Mouse (Mus musculus) heart, embryonic 15.5 days (tissue): ENCODE measurements around the gene Arhgef3. TPM values are rescaled to one million over a fixed set of nuclear protein-coding genes. Genes with fewer than 3 reads are reported as not detected.

Experiments used
- ATAC-seq: fragments of 200-750 bp; cut with Nextera tagmentation; replicated peaks from 2 replicates; pipeline ENCODE4 v1.8.0; 2017; ENCODE audit warnings: low read depth, moderate TSS enrichment; ENCODE audit not compliant: insufficient number of reproducible peaks, insufficient read depth, low FRiP score
- H3K27ac ChIP-seq: fragments of 300-500 bp; sonication (generic); 2 replicates; pipeline ENCODE4 v1.5.1; 2015; ENCODE audit warnings: mild to moderate bottlenecking, inconsistent platforms
- H3K27me3 ChIP-seq: fragments of 300-500 bp; sonication (generic); 2 replicates; pipeline ENCODE4 v1.6.1; 2015; ENCODE audit warnings: inconsistent platforms
- H3K36me3 ChIP-seq: fragments of 300-500 bp; sonication (generic); 2 replicates; pipeline ENCODE4 v1.6.1; 2015; ENCODE audit warnings: mild to moderate bottlenecking, inconsistent platforms
- H3K4me1 ChIP-seq: fragments of 300-500 bp; sonication (generic); replicated peaks from 2 replicates; pipeline ENCODE4 v1.6.1; 2015; ENCODE audit warnings: inconsistent platforms
- H3K4me2 ChIP-seq: fragments of 300-500 bp; sonication (generic); 2 replicates; pipeline ENCODE4 v1.6.1; 2015; ENCODE audit warnings: inconsistent platforms, mild to moderate bottlenecking, moderate library complexity
- H3K4me3 ChIP-seq: fragments of 300-500 bp; sonication (generic); 2 replicates; pipeline ENCODE4 v1.5.1; 2015; ENCODE audit warnings: mild to moderate bottlenecking, inconsistent platforms
- H3K9ac ChIP-seq: fragments of 300-500 bp; sonication (generic); 2 replicates; pipeline ENCODE4 v1.6.1; 2015; ENCODE audit warnings: mild to moderate bottlenecking, inconsistent platforms
- H3K9me3 ChIP-seq: fragments of 300-500 bp; sonication (generic); replicated peaks from 2 replicates; pipeline ENCODE4 v1.6.1; 2016; ENCODE audit warnings: inconsistent platforms
- WGBS: fragments of 180-500 bp; shearing (Covaris S2); methylation state at CpG from one replicate; pipeline ENCODE4 v1.1.7; 2015; ENCODE audit warnings: mixed read lengths; 5-methylcytosine and 5-hydroxymethylcytosine counted together
- polyA plus RNA-seq: library from polyadenylated mRNA; unstranded; fragments of >200 nt; fragmentation: Nextera tagmentation; extraction: Ambion mirVana; gene quantifications from 2 replicates; pipeline ENCODE4 v1.2.1, GENCODE M21; 2015

Gene Arhgef3
- polyA plus RNA-seq, 1 experiment from 2014 or later: 14.7 TPM

DNA sequence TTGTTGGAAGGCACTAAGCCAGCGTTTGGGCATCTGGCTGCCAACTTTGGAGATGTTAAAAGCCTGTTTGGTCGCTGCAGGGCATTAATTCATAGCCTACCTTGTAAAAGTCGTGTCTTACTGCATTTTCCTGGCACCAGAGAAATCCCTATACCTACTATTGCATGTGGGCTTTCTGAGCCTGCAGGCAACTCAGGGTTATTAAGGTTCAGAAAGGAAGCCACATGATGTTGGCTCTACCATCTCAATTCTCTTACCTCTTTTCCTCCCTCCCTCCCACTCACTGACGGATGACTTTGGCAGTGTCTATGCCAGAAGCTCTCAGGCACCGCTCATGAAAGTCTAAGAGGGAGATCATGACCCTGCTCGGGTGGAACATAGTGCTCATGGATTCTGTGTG lies 210.8 kb downstream of the Arhgef3 start:
- H3K4me2 ChIP-seq: no peak overlapping the region
- peaks cover 6% of the 10 kb centered on the region for H3K4me1 ChIP-seq
- H3K9me3 ChIP-seq: no peaks in the 10 kb centered on the region
- no peaks in the 10 kb centered on the region for H3K36me3 ChIP-seq
- H3K4me3 ChIP-seq: no peak overlapping the region
- H3K9ac ChIP-seq: no peak overlapping the region
- no peak for ATAC-seq
- H3K27me3 ChIP-seq: no peaks in the 10 kb centered on the region
- H3K27ac ChIP-seq: no peak overlapping the region
- WGBS: 72% methylated on average over 6 of the region's 6 CpGs

DNA sequence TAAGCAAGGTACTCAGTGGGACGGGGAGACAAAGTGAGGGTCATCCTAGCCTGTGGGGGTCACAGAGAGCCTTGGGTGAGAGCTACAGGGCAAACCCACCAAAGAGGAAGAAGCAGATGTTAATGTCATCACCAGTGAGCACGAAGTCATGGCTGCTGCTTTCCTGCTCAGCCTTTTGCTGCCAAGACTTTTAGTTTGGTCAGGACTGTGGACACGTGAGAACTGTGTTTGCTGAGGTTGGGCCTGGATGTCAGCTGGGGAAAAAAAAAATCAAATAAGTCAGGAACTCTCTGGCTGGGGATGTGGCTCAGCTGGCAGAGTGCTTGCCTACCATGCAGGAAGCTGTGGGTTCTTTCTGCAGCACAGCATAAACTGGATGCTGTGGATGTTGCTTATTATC lies 213.2 kb downstream of the Arhgef3 start:
- ATAC-seq: no peak
- 61% methylated on average over 3 of the region's 3 CpGs for WGBS
- no peak overlapping the region for H3K4me2 ChIP-seq

DNA sequence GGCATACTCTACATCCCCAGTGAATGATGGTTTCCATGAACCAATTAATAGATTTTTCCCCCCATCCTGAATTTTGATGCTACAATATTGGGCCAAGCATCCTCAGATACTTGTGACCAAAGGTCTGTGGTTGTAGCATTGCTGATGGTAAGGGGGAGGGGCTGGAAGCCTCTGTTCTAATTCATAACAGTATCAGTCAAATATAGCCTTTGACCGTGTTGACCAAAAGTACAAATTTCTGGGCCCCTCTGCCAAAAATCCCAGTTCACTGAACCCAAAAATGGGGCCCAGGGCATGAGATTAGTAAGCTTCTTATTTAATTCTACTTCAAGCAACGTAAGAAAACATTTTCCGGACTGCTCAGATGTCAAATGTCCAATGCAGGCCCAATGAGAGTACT lies 214.3 kb downstream of the Arhgef3 start:
- H3K27ac ChIP-seq: no peak overlapping the region
- 87% methylated on average over 3 of the region's 3 CpGs for WGBS
- no peaks in the 10 kb centered on the region for H3K36me3 ChIP-seq
- H3K4me3 ChIP-seq: no peak overlapping the region
- no peaks in the 10 kb centered on the region for H3K27me3 ChIP-seq
- no peak overlapping the region for H3K4me2 ChIP-seq
- ATAC-seq: no peak
- H3K9ac ChIP-seq: no peak overlapping the region
- H3K4me1 ChIP-seq: peaks cover 5% of the 10 kb centered on the region
- no peaks in the 10 kb centered on the region for H3K9me3 ChIP-seq

More for the DNA sequence above, 213.2 kb downstream of the Arhgef3 start:
- no peak overlapping the region for H3K4me3 ChIP-seq
- H3K27me3 ChIP-seq: no peaks in the 10 kb centered on the region
- H3K27ac ChIP-seq: no peak overlapping the region
- no peaks in the 10 kb centered on the region for H3K36me3 ChIP-seq
- H3K9me3 ChIP-seq: no peaks in the 10 kb centered on the region
- H3K4me1 ChIP-seq: peaks cover 5% of the 10 kb centered on the region
- no peak overlapping the region for H3K9ac ChIP-seq

DNA sequence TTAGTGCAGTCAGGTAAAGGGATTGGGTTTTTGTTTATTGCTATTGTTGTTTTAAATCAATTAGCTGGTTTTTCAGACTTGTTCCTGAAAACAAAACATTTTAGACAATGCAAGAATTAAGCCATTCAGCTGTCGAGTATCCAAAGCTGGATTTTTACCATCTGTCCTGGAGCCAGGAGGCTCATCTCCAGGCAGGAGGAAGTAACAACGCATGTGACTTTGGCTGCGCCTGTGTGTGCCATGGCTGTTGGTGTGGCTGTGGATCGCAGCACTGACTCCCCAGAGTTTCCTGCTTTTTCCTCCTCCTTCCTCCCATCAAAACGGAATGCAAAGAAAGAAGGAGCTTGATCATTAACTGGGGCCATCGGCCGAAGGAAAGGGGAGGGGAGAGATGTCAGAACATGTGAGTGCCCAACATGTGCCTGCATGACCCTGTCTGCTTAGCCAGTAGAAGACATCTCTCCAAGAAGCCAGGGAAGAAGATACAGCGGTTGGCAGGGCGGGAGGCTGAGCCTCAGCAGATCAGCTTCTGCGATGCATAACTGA lies 216.9 kb downstream of the Arhgef3 start:
- ATAC-seq: no peak
- Histone ChIP-seq H3K27ac (no peak overlapping the region), H3K36me3 (no peaks in the 10 kb centered on the region), H3K9me3 (no peaks in the 10 kb centered on the region), H3K4me3 (no peak overlapping the region), H3K4me1 (peaks cover 20% of the 10 kb centered on the region), H3K4me2 (no peak overlapping the region), H3K27me3 (no peaks in the 10 kb centered on the region), H3K9ac (no peak overlapping the region)
- 74% methylated on average over 10 of the region's 10 CpGs for WGBS

DNA sequence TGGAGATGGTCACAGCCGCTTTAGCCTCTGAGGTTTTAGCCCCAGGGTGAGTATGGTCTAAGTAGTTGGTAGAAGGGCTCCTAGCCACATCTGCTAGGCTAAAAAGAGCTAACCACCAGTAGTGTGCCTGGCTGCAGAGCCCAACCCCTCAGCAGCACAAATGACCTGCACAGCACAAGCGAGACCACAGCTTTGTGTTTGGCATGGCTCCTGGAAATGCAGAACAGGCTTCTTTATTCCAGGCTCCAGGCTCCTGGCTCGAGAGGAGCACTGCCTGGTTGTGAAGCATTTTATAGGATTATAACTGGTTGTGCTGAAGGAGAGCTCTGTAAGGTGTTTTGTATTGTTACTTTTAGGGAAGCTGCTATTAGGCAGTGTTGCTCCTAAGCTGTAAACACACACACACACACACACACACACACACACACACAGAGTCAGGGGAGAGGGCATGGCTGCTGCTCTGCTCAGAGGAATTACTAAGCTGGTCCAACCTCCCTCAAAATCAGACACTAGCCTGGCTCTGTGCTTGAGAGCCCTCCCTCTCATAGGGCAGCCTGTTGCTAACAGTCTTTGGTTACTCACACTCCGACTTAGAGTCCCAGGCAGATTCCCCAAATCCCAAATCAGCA lies 217.8 kb downstream of the Arhgef3 start:
- Histone ChIP-seq H3K27ac (peak overlapping the region; percentile 1; the same call in 1 of the 2 replicates), H3K27me3 (no peaks in the 10 kb centered on the region), H3K4me1 (peaks cover 28% of the 10 kb centered on the region), H3K9me3 (no peaks in the 10 kb centered on the region), H3K4me3 (no peak overlapping the region), H3K4me2 (no peak overlapping the region), H3K9ac (no peak overlapping the region), H3K36me3 (no peaks in the 10 kb centered on the region)
- no peak for ATAC-seq
- WGBS: 44% methylated on average over 4 of the region's 4 CpGs

DNA sequence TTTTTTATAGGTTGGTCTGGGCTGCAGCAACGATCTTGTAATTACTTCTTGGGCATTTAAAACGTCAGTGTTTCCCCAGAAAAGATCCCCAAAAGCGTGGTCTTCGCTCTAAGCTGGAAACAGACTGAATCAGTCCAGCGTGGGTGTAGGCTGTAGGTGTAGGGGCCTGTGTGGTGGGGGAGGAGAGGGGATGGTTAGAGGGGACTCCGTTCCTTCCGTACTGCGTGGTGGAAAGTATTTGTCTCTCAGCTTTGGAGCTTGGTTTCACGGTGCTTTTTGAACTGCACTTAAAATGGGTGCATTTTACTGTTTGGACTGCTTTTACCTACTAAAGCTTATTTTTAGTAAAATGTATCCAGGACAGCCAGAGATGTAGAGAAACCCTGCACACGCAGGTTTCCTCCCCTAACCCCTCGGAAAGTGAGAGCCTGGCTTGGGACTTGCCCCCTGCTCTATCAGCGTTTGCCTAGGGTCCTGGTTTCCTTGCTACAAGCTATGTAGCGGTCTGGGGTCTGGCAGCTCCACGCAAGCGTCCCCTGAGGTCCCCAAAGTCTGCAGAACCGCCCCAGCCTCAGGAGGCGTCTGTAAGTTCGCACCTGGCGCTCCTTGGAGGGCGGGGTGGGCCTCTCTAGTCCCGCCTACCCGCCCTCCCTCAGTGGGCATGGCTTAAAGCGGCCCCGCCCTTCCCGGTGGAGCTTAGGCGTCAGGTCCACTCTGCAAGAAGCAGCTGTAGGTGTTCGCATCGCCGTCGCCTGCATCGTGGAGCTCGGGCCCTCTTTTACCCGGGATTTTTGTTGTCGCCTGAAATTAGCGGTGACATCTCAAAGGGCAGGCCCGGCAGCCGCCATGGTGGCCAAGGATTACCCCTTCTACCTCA lies 220.9 kb downstream of the Arhgef3 start:
- H3K9ac ChIP-seq: peak overlapping the region; percentile 61

DNA sequence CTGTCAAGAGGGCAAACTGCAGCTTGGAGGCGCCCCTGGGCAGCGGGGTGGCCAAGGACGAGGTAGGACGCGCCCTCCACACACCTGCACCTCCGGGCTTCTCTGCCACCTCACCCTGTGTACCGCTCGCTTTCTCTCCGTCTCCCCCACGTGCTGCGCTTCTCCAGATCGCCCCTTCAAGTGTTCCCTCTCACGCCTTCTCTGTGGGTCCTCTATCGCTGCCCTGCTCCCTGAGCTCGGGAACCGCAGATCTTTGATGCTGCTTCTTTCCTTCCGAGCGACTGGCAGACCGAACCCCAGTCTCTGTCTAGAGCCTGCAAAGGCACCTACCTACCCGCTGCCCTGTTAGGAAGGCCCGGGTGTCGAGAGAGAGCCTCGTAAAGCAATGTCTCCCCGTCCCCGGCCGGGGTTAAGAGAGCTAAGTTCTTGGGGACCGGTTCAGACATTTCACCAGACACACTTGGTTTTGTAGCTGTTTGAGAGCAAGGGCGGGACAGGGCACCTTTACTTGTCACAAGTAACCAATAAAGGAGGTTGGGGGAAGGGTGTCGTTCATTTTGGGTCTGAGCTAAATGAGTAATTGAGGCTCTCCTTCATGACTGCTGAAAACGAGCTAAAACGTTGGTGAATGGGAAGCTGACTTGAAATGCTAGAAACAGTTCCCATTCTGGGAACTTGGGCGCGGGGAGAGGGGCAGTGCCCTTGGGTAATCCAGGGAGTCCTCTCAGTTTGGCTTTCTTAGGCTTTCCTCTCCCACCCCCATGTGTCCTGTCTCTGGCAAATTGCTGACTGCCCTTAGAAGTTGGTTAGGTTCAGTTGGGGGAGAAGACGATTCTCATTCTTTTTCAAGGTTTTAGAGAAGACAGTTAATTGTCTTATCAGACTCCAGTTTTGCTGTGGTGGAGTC lies 221.8 kb downstream of the Arhgef3 start:
- Histone ChIP-seq H3K9ac (peak overlapping the region; percentile 61), H3K4me2 (peak overlapping the region; percentile 97), H3K4me1 (peaks cover 36% of the 10 kb centered on the region), H3K27ac (0 out of 2 replicates have a peak overlapping the region, but pooled peaks have one; percentile 32), H3K4me3 (peak overlapping the region; percentile 65), H3K36me3 (no peaks in the 10 kb centered on the region), H3K9me3 (no peaks in the 10 kb centered on the region), H3K27me3 (no peaks in the 10 kb centered on the region)
- 3% methylated on average over 34 of the region's 34 CpGs for WGBS
- ATAC-seq: peak; percentile 30

More for the DNA sequence above, 220.9 kb downstream of the Arhgef3 start:
- Histone ChIP-seq H3K27me3 (no peaks in the 10 kb centered on the region), H3K36me3 (no peaks in the 10 kb centered on the region), H3K4me2 (peak overlapping the region; percentile 97), H3K4me3 (peak overlapping the region; percentile 65), H3K9me3 (no peaks in the 10 kb centered on the region), H3K27ac (0 out of 2 replicates have a peak overlapping the region, but pooled peaks have one; percentile 32), H3K4me1 (peaks cover 30% of the 10 kb centered on the region)
- peak; percentile 87 for ATAC-seq
- 3% methylated on average over 37 of the region's 37 CpGs for WGBS

DNA sequence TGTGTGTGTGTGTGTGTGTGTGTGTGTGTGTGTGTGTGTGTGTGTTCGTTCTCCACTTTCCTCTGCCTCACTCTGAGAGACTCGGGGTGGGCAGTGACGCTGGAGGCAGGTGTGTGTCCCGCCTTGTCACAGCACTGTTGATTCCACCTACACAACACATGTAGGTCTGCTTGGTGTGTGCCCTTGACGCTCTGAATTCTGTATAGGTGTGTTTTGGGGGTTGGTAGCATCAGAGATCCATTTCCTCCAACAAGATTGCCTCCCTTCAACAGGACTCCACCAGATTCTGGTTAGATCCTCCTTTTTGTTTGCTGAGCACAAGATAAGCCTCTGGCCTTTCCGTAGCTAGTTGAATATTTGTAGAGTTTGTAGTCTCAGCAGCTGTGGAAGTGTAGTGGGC lies 222.5 kb downstream of the Arhgef3 start:
- peak overlapping the region; percentile 61; the same call in 1 of the 2 replicates for H3K9ac ChIP-seq

DNA sequence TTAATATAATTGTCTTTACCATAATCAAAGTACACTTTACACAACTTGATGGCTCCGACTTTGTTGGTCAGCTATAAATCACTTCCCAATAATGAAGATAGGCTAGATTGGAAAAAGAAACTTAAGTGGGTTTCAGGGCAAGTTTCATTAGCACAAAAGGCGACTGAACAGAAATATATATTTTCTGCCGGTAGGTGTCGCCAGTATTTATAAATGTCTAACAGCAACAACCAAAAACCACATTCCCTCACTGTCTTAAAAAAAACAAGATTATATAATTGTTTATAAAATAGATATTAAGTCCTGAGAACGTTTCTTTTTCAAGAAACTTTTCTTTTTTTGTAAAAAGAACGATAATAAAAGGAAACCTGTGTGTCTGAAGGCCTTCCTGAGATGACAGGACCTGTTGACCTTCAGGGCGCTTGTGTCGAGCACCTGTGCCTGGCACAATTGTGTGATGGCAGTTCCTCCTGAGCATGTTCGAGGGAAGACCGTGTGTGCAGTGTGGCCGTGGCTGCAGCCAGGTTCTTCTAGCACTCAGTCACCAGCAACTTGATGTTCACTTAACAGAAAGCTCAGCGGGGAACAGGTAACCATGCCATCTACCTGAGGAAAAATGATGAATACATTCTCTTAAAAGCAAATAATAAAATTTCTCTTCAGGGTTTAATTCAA lies 223.5 kb downstream of the Arhgef3 start:
- Histone ChIP-seq H3K27ac (no peak overlapping the region), H3K4me3 (no peak overlapping the region), H3K4me2 (no peak overlapping the region), H3K4me1 (peaks cover 34% of the 10 kb centered on the region), H3K27me3 (no peaks in the 10 kb centered on the region), H3K36me3 (no peaks in the 10 kb centered on the region), H3K9ac (no peak overlapping the region), H3K9me3 (no peaks in the 10 kb centered on the region)
- no peak for ATAC-seq
- 30% methylated on average over 12 of the region's 12 CpGs for WGBS

More for the DNA sequence above, 222.5 kb downstream of the Arhgef3 start:
- peaks cover 38% of the 10 kb centered on the region for H3K4me1 ChIP-seq
- no peak overlapping the region for H3K27ac ChIP-seq
- WGBS: 53% methylated on average over 6 of the region's 6 CpGs
- H3K9me3 ChIP-seq: no peaks in the 10 kb centered on the region
- peak overlapping the region; percentile 65 for H3K4me3 ChIP-seq
- no peak for ATAC-seq
- peak overlapping the region; percentile 97 for H3K4me2 ChIP-seq
- H3K27me3 ChIP-seq: no peaks in the 10 kb centered on the region
- H3K36me3 ChIP-seq: no peaks in the 10 kb centered on the region

DNA sequence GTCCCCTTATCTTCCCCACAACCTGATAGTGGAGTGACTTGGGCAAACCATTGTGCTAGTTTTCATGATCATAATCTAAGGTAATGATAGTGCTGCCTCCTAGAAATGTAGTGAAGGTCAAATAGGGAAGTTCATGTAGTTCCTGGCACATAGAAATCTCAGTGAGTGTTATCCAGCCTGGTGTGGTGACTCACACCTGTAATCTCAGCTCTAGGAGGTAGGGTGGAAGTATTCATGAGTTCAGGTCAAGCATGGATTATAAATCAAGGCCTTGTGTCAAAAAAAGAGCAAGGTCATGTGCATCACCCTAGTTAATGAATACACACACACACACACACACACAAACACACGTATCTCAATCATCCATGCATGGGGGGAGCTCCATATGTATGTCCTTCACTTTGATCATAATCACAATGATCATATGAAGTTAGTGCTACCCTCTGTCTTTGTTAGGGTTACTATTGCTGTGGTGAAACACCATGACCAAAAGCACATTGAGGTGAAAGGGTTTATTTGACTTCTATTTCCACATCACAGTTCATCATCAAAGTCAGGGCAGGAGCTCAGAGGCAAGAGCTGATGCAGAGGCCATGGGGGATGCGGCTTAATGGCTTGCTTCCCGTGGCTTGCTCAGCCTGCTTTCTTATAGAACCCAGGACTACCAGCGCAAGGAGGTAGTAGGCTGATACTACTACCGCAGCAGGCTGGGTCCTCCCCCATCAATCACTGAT lies 226.2 kb downstream of the Arhgef3 start:
- no peak for ATAC-seq

More for the DNA sequence above, 226.2 kb downstream of the Arhgef3 start:
- H3K27ac ChIP-seq: no peak overlapping the region
- H3K4me1 ChIP-seq: peaks cover 33% of the 10 kb centered on the region
- no peak overlapping the region for H3K4me3 ChIP-seq
- no peaks in the 10 kb centered on the region for H3K36me3 ChIP-seq
- H3K4me2 ChIP-seq: no peak overlapping the region
- no peaks in the 10 kb centered on the region for H3K9me3 ChIP-seq
- H3K27me3 ChIP-seq: no peaks in the 10 kb centered on the region
- H3K9ac ChIP-seq: no peak overlapping the region
- 56% methylated on average over 5 of the region's 5 CpGs for WGBS
